Mouse (Mus musculus): ENCODE measurements around the gene Usp46.

DNA sequence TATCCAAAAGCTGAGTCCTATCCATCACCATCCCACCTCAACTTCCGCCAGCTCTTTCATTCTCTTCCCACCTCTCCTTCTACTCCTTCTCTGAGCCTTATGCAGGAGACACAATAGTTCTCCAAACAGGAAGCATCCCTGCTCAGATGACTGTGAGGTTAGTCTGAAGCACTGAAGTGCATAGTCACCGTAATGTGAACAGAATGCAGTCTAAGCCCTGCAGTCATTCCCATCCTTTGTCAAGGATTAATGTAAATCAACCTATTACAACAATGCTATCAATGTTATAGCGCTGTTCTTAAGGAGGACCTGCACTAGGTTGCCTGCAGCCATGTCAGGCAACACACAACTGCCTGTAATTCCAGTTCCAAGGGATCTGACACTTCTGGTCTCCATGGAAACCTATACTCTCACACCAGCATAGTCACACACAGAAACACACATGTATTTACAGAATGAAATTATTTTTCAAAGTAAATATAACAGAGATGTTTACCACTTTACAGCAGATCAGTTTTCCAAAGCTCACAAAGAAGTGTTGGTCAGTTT, 115.1 kb downstream of the Usp46 start:
- TF ChIP-seq CTCF (IDR thresholded peaks at IDR 0.05; ENCODE audit: borderline replicate concordance, control insufficient read depth, extremely low read depth, insufficient read depth, low read length, poor library complexity) (no peak), POLR2A (IDR thresholded peaks at IDR 0.05; ENCODE audit: control insufficient read depth, extremely low read depth, insufficient read depth, low read length, poor library complexity) (no peak)

All from thymus, adult 2 months (tissue).